Mouse (Mus musculus) spleen, postnatal 4 days (tissue): ENCODE data around the gene 1810049J17Rik.

ENCODE experiments used
- DNase-seq, 2 experiments: peaks; one replicate each; pipeline ENCODE4 v3.0.0; 2022; ENCODE audit warnings: low spot score in 2 of 2

1810049J17Rik gene

GRCm38 (mm10) chr15:12348950-12349349 lies 27.3 kb upstream of the 1810049J17Rik start:
- no peak for DNase-seq

- DNase-seq, result no peak
These were observed 25.2 kb upstream of the 1810049J17Rik start for GRCm38 (mm10) chr15:12346916-12347315.

GRCm38 (mm10) chr15:12341401-12341758 lies 19.7 kb upstream of the 1810049J17Rik start:
- no peak for DNase-seq

GRCm38 (mm10) chr15:12340536-12341400 lies 19.1 kb upstream of the 1810049J17Rik start:
- no peak for DNase-seq

GRCm38 (mm10) chr15:12337779-12338137 lies 16.1 kb upstream of the 1810049J17Rik start:
- no peak for DNase-seq

GRCm38 (mm10) chr15:12337030-12337778 lies 15.5 kb upstream of the 1810049J17Rik start:
- DNase-seq, result no peak

- no peak for DNase-seq
These were observed 12.7 kb upstream of the 1810049J17Rik start for GRCm38 (mm10) chr15:12334381-12334780.

GRCm38 (mm10) chr15:12331300-12331699 lies 9.6 kb upstream of the 1810049J17Rik start:
- no peak for DNase-seq

- no peak for DNase-seq
These were observed 9.2 kb upstream of the 1810049J17Rik start for GRCm38 (mm10) chr15:12330892-12331291.

- no peak for DNase-seq
These were observed 8.7 kb upstream of the 1810049J17Rik start for GRCm38 (mm10) chr15:12330389-12330788.

GRCm38 (mm10) chr15:12324326-12324725 lies 2.6 kb upstream of the 1810049J17Rik start:
- no peak for DNase-seq

- no peak for DNase-seq
These were observed 1.1 kb upstream of the 1810049J17Rik start for GRCm38 (mm10) chr15:12322676-12323402.

- peak; percentile 95 to 99 for DNase-seq
These were observed 460 bp downstream of the 1810049J17Rik start, which contains the start of gene Golph3 for GRCm38 (mm10) chr15:12321091-12321787. Gene Golph3 (plus strand): TSS chr15:12321450.

- no peak for DNase-seq
These were observed 1.1 kb downstream of the 1810049J17Rik start for GRCm38 (mm10) chr15:12320441-12321090.

GRCm38 (mm10) chr15:12319889-12320288 lies 1.8 kb downstream of the 1810049J17Rik start:
- DNase-seq, result no peak

GRCm38 (mm10) chr15:12318451-12318850 lies 3.2 kb downstream of the 1810049J17Rik start:
- DNase-seq, result no peak

GRCm38 (mm10) chr15:12317290-12317689 lies 4.4 kb downstream of the 1810049J17Rik start:
- no peak for DNase-seq

- no peak for DNase-seq
These were observed 5.7 kb downstream of the 1810049J17Rik start for GRCm38 (mm10) chr15:12315996-12316395.

GRCm38 (mm10) chr15:12314584-12314983 lies 7.1 kb downstream of the 1810049J17Rik start:
- DNase-seq, result no peak

- DNase-seq, result no peak
These were observed 8.4 kb downstream of the 1810049J17Rik start for GRCm38 (mm10) chr15:12313255-12313654.

- DNase-seq, result no peak
These were observed 10.2 kb downstream of the 1810049J17Rik start for GRCm38 (mm10) chr15:12311465-12311864.
